Mouse (Mus musculus) fat pad, adult 2 months (tissue): ENCODE data around the gene Plin2.
"Not testable (repeated sequence)": the region's sequence is repeated elsewhere in the genome, so short reads cannot be mapped to it uniquely, and the experiment has no call there.

Experiments
- DNase-seq: peaks from one replicate; pipeline ENCODE4 v3.0.0-alpha.2; 2011; ENCODE audit warnings: low read depth, low spot score; ENCODE audit errors: extremely low read depth

Gene Plin2

DNA sequence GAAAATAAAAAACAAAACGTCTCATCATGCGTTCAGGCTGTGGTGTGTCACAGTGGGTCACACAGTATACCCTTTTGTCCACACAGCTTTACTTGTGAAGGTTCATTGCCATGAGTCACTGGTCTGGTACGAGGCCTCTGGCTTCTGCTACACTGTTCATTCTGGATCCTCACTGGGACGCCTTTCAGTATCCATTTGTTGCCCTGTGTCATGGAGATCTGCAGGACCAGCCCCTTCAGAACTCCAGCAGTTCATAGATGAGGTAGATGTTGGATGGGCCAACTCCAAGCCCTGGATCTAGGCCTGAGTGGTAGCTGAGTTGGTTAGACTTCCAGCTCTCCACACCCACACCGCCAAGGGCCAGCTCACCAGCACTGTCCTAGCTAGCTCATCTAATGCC, 13.9 kb upstream of the Plin2 start:
- no peak for DNase-seq

DNA sequence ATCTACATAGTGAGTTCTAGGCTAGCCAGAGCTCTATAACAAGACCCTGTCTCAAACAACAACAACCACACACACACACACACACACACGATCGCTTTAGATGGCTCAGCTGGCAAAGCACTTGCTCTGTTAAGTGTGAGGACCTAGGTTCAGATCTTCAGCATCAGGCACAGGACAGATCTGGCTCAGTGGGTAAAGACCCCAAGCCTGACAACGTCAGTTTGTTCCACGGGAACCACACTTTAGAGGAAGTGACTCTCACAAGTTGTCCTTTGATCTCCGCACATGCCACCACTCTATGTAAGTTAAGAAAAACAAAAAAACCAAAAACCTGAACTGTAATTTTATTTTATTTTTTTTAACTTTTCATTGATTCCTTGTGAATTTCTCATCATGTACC, 13.4 kb upstream of the Plin2 start:
- no peak for DNase-seq

DNA sequence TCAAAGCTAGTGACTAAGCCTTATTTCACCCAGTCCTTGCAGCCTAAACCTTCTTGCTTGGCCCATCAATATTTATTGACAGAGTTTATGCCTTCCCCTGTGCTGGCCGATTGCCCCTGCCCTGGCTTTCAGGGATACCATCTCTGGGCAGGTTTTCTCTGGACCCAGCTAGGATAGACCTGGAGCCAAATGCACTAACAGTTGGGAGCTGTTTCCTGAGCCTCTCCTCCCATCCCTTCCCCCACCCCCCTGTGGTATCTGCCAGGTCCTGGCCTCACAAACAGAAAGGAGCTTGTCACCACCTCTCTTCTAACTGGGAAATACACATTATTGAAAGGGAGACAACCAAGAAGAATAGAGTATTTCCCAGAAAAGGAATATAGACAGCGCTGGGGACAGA, 12.0 kb upstream of the Plin2 start:
- no peak for DNase-seq

DNA sequence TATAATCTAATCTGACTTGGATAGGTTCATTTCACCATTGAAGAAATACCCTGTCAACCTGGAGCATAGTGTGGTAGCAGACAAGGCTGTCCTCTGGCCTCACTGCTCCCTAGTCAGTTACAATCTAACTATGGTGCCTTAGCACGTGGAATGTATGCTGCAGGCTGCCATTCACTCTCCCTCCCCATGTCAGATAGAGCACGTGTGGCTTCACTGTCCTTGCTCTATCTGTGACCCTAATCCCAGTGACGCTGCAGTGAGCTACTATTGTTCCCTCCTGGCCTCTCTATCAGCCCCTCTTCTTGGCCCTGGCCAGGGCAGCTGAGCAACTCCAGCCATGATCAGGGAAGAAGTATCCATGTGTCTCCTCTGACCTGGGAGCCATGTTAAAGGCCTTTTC, 11.6 kb upstream of the Plin2 start:
- DNase-seq, result no peak

DNA sequence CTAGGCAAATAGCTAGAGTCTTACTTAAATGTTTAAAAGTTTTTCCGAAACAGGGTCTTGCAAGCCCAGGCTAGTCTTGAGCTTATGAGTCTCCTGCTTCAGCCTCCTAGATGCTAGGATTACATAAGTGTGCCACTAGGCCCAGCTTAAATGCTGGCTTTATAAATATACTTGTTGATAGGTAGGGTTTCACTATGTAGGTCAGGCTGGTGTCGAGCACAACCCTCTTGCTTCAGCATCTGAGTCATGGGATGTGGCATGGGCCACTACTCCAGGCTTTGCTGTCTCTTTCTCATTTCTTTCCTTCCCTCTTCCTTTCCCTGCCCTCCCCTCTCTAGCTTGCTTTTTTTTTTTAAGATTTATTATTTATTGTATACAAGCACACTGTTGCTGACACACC, 9.8 kb upstream of the Plin2 start:
- DNase-seq, result no peak

DNA sequence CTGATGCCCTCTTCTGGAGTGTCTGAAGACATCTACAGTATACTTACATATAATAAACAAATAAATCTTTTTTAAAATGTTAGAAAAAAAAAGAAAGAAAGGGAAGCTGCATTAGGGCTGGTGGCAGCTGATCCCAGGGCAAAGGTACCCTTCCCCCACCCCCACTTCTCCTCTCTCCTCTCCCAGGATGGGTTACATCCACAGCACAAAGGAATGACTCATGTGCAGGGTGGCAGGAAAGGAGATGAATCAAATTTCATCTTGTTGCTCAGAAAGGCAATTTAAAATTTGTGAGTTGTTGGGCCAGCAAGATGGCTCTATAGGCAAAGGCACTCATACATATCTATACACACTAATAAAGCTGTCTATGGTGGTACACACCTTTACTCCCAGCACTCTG, 6.9 kb upstream of the Plin2 start:
- no peak for DNase-seq

DNA sequence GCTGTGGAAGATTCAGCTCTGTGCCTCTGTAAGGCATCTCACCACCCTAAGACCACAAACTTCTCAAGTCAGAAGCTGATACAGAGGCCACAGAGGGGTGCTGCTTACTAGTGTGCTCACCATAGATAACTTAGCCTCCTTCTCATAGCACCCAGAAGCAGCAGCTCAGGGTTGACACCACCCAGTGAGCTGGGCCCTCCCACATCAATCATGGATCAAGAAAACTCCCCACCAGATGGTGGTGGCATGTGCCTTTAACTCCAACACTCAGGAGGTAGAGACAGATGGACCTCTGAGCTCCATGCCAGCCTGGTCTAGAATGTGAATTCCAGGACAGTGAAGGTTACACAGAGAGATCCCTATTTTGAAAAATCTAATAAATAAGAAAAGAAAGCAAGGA, 4.9 kb upstream of the Plin2 start:
- DNase-seq, result not testable (repeated sequence)

DNA sequence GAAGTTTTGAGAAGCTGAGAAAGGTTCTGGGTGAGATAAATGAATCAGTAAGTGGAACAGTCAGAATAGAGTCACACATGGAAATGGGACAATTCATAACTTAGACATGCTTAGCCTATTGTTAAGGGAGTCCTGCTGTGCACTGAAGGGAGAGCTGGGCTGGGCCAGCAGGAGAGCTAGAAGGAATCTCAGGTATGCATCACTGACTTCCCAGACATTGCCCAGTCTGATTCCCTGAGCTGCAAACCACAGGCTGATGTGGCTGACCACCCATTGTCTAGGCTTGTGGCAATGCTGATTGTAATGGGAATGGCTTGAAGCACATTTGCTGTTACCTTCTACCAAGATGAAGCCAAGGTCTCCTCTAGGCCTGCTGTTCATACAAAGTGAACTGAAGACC, 4.3 kb upstream of the Plin2 start:
- not testable (repeated sequence) for DNase-seq

DNA sequence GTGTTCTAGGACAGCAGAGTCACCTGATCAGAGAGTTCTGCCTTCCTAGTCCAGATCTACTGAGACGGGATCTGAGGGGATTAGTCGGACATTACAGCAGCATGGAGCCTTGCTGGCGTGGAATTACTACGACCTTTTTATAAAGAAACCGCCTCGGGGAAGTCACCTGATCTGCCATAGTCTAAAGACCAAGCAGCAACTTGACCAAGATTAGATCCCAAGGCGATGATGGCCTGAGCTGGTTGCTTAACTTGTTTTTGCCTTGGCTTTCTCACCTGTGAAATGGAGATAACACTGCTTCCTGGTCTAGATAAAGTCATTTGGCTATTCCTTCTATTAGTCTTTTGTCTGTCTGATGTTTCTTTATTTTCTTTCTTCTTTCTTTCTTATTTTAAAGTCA, 2.6 kb upstream of the Plin2 start:
- DNase-seq, result peak; percentile 98

DNA sequence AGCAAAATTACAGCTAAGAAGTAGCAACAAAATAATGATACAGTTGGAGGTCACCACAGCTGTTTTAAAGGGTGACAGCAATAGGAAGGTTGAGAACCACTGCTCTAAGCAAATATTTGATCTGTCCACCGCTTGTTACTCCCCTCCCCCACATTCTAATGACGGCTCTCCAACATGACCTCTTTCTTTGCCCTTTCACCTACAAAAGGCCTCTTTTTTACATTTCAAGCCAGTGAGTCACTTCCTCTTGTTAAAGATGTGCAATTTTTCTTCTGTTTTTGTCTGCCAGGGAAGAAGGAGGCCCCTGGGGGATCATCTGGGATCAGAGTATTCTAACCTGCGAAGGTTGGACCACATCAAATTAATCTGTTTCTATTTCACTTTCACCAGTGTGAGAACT, 1.9 kb upstream of the Plin2 start:
- no peak for DNase-seq

DNA sequence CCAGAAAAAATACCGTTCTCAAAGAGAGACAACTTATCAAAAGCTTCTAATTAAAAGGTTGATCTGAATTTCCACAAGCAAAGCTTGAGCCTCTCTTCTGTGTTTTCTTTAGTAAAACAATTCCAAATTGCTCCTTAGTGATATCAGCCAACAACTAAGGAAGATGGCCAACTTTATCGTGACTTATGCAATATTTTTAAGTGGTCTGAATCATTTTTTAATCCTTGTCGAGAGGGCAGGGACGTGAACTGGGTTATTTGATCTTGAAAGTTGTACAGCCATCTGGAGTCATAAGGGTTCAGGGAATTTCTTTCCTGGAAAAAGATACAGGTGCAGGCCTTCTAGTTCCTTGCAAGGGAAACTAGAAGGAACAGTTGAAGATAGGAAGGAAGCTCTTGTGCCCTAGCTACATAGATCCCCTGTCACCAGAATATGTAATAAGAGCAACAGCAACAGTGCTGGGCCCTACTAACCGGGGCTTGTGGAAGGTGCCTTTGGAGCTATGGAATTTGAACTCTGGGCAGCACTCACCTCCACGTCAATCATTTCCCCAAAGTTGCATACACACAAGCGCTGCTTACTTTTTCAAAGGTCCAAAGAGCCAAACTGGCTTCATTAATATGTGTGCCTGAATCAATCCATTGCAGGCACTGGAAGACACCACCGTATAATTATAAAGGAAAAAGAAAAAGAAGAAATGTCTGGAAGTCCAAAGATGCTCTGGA, 884 bp upstream of the Plin2 start:
- no peak for DNase-seq

DNA sequence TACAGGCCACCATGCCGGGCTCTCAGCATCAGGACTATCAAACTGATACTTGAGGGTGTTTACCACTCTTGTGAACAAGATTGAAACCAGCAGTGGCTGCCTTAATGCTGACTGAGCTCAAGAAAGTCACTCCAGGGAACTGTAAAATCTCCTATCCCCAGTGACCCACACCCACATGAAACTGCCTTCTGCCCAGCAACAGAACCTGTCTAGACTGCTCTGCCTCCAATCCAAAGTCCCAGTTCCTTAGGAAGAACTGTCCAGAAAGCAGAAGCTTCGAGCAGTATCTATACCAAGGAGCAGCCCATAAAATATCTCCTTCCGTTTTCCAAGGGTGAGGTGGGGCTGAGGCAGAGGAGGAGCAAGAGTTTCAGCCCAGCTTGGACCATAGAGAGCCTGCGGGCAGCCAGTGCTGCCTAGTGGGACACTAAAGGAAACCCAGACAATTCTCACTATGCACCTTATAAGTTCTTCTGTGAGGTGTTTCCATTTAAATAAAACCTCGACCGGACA, 563 bp downstream of the Plin2 start:
- DNase-seq, result not testable (repeated sequence)

DNA sequence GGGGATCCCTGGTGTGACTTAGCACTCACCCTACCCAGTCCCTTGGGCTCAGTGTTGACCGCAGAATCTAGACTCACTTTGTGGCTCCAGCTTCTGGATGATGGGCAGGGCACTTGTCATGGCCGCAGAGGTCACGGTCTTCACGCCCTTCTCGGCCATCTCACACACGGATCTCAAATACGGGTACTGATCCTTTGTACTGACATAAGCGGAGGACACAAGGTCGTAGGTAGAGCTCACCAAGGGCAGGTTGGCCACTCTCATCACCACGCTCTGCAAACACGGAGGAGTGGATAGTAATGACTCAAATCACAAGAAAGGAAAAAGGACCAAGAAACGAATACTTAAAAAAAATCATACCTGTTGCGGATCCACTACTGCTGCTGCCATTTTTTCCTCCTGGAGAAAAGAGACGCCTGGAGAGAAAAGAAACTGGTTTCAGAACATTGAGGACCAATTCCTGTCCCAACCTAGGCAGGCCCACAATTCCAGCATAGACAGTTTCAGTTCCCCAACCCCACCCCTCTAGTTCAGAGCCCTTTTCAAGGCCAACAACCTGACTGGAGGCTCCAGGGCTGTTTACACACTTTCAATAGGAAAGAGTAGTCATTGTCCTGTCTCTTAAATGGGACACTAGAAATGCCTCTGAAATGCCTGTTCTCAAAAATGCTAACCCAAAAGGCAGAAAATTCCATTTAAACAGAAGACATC, 1.4 kb downstream of the Plin2 start:
- no peak for DNase-seq

DNA sequence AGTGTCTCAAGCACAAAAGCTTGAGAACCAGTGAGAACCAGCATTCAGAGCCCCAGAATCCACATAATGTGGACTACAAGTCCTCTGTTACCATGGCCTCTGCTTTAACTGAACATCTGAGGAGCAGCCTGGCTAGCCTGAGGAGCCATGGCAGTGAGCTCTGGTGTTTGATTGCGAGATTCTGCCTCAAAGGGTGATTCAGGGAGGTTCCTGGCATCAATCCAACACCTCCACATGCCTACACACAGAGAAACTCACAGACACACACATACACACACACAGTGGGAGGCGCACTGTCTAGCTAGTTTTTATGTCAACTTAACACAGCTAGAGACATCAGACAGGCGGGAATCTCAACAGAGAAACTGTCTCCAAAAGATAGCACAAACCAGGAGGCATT, 4.3 kb downstream of the Plin2 start:
- DNase-seq, result no peak

DNA sequence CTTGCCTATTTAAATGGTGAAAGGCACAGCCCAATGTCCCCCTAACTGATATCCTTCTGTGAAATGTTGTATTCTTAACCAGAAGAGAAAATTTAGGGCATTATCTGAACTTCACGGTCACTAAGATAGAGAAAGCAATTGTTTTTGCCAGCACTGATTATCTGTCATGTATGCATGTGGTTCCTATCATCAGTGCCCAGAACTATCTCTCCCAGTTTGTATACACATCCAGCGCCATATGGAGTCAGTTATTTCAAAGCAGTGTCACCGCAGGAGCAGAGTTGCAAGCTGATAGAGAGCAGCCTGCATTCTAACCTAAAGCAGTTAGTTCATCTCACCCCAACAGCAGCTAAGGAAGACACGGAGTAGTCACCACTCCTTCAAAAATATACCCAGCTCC, 5.9 kb downstream of the Plin2 start:
- DNase-seq, result no peak

DNA sequence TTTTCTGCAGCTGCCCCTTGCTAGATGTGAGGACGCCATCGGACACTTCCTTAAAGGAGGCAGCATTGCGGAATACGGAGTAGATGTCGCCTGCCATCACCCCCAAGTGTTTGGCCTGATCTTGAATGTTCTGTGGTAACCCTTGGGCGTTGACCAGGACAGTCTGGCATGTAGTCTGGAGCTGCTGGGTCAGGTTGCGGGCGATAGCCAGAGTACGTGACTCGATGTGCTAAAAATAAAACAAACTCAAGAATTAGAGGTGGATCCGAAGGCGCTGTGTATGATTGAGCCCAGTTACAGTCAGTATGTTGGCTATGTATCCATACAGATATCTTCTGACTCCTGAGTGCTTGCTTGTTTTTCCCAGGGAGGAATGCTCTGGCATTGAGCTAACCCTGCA, 12.7 kb downstream of the Plin2 start:
- DNase-seq, result no peak

DNA sequence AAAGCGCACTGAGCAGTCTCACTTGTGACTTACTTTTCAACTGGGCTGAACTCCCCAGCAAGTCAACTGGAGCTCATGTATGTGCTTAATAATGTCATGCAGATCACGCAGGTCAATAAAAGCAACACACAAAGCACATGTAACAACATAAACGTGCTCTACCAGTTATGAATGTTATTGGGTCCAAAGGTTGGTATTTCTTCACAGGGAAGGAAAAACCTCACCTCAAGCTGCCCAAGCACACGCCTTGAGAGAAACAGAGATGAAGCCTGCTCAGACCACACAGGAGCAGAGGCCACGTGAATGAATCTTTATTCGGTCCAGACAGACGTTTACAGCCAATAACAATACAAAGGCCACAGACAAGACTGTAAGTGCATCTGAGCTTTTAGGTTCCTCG, 13.4 kb downstream of the Plin2 start:
- not testable (repeated sequence) for DNase-seq

DNA sequence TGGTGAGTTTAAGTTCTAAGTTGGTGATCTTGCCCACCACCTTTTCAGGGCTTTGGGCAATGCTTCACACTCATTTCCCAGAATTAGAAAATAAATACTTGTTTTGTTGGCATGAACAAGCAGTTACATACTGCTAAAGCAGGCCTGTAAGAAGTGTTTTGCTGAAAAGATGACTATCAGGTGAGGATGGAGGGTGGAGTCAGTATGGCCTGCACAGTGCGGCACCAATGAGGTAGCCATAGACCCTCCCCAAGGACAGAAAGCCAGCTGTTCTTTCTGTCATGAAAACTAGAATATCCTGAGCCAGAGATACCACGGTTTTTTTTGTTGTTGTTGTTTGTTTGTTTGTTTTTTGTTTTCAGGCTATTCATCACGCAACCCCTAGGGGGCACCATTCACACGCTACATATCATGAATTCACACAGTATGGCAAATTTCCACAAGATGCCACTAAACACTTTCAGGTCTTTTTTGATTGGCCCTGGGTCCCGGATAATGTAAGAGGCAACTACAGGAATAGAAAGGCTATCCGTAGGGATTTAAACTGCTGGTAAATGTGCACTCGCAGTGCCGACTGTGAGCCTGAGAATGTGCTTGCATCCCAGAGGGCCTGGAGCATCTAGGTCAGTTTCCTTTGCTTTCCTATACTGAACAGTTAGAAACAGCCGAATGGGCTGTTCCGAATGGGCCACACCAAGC, 18.0 kb downstream of the Plin2 start:
- DNase-seq, result no peak

DNA sequence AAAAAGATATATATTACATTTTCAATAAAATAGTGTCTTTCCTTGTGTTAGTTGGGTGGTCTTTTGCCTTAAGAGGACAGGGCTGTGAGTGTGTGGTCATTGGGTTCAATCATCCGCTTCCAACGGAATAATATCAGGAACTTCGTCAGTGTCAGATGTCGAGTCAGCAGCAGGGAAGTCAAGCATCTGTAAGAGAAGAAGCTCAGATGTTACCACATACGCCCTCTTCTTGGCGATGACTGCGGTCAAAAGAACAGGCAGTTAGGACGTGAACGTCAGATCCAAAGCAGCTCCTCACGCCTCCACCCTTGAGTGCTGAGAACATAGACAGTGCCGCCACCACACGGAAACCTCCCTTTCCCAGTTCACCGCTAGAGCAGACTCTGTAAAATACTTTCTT, 21.5 kb downstream of the Plin2 start:
- not testable (repeated sequence) for DNase-seq

DNA sequence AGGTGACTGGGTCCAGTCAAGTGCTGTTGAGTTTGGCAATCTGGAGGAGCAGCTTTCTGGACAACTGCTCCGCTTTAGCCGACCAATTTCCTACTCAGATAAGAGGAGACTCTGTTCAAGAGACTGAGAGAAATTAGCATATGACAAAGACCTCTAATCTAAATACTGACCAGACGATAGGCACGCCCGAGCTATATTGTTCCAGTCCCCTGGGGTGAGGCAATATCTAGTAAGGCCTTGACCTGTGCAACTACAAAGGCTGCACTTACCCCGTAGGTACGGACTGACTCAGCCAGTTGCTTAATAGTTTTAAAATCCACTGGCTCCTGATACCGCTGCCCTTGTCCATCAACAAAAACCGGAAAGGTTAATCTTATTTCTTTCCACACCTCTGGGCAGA, 32.3 kb downstream of the Plin2 start:
- DNase-seq, result not testable (repeated sequence)

DNA sequence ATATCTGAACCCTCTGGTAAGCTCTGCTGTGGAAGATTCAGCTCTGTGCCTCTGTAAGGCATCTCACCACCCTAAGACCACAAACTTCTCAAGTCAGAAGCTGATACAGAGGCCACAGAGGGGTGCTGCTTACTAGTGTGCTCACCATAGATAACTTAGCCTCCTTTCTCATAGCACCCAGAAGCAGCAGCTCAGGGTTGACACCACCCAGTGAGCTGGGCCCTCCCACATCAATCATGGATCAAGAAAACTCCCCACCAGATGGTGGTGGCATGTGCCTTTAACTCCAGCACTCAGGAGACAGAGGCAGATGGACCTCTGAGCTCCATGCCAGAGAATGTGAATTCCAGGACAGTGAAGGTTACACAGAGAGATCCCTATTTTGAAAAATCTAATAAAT, 35.0 kb downstream of the Plin2 start:
- not testable (repeated sequence) for DNase-seq

DNA sequence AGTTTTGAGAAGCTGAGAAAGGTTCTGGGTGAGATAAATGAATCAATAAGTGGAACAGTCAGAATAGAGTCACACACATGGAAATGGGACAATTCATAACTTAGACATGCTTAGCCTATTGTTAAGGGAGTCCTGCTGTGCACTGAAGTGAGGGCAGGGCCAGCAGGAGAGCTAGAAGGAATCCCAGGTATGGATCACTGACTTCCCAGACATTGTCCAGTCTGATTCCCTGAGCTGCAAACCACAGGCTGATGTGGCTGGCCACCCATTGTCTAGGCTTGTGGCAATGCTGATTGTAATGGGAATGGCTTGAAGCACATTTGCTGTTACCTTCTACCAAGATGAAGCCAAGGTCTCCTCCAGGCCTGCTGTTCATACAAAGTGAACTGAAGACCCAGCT, 35.5 kb downstream of the Plin2 start:
- not testable (repeated sequence) for DNase-seq
